Mouse (Mus musculus) liver, embryonic 16.5 days (tissue): ENCODE measurements around the gene Ddx11. TPM values are rescaled to one million over a fixed set of nuclear protein-coding genes. Genes with fewer than 3 reads are reported as not detected.

Source experiments
- polyA plus RNA-seq: library from polyadenylated mRNA; unstranded; fragments of >200 nt; fragmentation: Nextera tagmentation; extraction: Ambion mirVana; gene quantifications from 2 replicates; pipeline ENCODE4 v1.2.1, GENCODE M21; 2015

Ddx11 gene
- polyA plus RNA-seq, 1 experiment from 2014 or later = 6.3 TPM

Other genes with a start within 250 kb of the Ddx11 start
- 35.4 and 37.7 TPM in 2 replicates for gene Ralbp1, start 237.7 kb upstream of the Ddx11 start, polyA plus RNA-seq
- 16.0 and 16.9 TPM in 2 replicates for gene Twsg1, start 172.3 kb upstream of the Ddx11 start, polyA plus RNA-seq
- gene Ankrd12, start 46.4 kb upstream of the Ddx11 start, polyA plus RNA-seq = 8.0 and 9.1 TPM in 2 replicates
- 193 and 201 TPM in 2 replicates for gene Ndufv2, start 22.0 kb upstream of the Ddx11 start, polyA plus RNA-seq
- 14.0 and 14.8 TPM in 2 replicates for gene Washc1, start 12.0 kb upstream of the Ddx11 start, polyA plus RNA-seq